Mouse (Mus musculus): ENCODE measurements at regions not wholly inside any gene's neighbourhood (a gene's known extent, or its start where the extent isn't known, plus 50 kb on each side); places are given as distances from the start of the nearest gene placed in this dataset.

GRCm38 (mm10) chr15:60630756-60631402 is 222.7 kb downstream of the Fam84b start:
- no peak for DNase-seq (ENCODE audit: low spot score)

GRCm38 (mm10) chr15:60618801-60619200 is 234.8 kb downstream of the Fam84b start:
- no peak for DNase-seq (ENCODE audit: low spot score)

DNA sequence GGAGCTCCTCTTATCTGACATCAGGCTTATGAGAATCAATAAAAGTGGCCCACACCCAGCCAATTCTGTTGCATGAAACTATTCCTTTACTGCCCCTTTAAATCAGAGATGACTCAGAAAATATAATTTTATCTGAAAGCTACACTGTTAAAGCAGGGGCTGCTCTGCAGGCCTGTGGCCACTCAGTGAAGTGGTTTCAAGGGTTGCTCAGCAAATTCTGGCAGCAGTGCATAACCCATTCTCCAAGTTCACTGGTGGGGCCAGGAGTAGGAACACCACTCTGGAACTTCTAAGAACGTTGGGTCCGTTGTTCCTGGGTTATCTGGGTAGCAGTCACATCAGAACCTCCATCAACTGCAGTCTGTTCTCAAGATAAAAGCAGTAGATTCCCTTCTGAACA is 236.2 kb downstream of the Fam84b start:
- no peak for DNase-seq (ENCODE audit: low spot score)

DNA sequence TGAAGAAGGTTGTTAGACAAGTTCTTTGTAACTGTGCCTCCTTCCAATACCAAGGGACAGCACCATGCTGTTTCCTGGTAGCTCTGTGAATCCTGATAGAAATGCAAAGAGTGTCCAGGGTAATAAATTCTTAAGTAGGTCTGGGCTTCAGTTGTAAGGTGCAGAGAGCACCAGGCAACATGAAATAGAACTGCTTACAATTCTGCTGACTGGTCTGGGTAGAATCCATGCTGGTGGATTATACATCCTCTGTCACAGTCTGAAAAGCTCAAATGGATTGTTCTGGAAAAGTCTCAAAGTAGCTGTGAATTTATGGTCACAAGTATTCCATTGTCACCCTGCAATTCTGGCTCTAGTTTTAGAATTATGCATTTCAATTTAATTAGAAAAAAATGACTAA is 251.7 kb downstream of the Fam84b start:
- DNase-seq (ENCODE audit: low spot score), result no peak

DNA sequence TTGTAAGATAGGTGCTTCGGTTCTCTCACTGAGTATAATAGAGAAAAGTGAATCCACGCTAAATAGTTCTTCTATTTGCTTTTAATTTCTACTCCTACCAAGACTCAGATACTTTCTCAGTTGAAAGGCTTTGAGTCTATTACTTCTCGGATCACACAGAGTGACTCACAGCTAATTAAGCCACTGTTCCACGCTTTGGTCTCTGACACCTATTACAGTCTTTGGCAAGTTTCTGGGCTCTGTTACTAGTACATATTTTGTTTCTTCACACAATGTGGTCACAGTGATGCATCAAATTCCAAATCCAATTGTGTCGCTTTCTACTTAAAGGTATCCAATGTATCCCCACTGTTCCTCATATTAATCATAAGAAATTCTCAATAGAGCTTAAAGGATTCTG is 276.5 kb downstream of the Fam84b start:
- no peak for DNase-seq (ENCODE audit: low spot score)

DNA sequence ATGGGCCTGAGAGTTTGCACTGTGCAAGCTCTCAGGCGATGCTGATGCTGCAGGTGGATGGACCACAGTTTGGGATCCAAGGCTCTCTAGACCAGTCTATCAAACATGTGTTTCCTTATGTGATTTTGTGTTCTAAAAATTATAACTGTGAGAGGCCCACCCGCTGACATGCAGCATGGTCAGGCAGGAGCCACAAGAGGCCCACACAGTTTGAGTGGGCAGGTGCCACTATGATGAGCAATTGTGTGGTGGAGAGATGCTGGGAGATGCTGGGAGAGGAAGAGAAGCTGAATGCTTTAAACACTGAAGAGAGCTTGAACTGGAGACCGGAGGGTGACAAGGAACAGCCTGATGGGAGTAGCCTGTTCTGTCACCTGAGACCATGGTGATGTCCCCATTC is 287.3 kb downstream of the Fam84b start:
- no peak for DNase-seq (ENCODE audit: low spot score)

GRCm38 (mm10) chr15:60565017-60565416 is 288.6 kb downstream of the Fam84b start:
- DNase-seq (ENCODE audit: low spot score), result no peak

- DNase-seq (ENCODE audit: low spot score), result no peak
Measured at GRCm38 (mm10) chr15:60560641-60561040, 292.9 kb downstream of the Fam84b start.

- no peak for DNase-seq (ENCODE audit: low spot score)
Measured at GRCm38 (mm10) chr15:60555691-60556090, 297.9 kb downstream of the Fam84b start.

- no peak for DNase-seq (ENCODE audit: low spot score)
Measured at GRCm38 (mm10) chr15:60554587-60554986, 299.0 kb downstream of the Fam84b start.

DNA sequence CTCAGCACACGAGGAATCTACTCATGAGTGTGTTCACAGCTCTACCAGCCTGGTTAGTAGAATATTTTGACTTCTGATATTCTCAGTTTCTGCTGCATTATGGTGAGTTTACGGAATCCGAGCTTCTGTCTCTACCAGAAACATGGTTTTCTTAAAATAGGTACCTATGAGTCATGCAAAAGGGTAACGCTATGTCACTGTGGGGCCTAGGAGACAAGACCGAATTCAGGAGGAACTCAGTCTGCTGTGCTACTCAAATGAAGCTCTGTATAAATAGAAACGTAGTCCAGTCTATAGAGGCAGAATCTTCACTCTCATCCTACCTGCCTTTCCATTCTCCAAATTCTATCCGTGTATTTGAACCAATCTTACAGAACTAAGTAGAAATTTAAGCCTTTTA is 305.5 kb downstream of the Fam84b start:
- DNase-seq (ENCODE audit: low spot score), result no peak

GRCm38 (mm10) chr15:60537191-60537590 is 316.4 kb downstream of the Fam84b start:
- DNase-seq (ENCODE audit: low spot score), result peak; percentile 6

- no peak for DNase-seq (ENCODE audit: low spot score)
Measured at GRCm38 (mm10) chr15:60534701-60535100, 318.9 kb downstream of the Fam84b start.

- no peak for DNase-seq (ENCODE audit: low spot score)
Measured at GRCm38 (mm10) chr15:60516810-60517209, 336.8 kb downstream of the Fam84b start.

DNA sequence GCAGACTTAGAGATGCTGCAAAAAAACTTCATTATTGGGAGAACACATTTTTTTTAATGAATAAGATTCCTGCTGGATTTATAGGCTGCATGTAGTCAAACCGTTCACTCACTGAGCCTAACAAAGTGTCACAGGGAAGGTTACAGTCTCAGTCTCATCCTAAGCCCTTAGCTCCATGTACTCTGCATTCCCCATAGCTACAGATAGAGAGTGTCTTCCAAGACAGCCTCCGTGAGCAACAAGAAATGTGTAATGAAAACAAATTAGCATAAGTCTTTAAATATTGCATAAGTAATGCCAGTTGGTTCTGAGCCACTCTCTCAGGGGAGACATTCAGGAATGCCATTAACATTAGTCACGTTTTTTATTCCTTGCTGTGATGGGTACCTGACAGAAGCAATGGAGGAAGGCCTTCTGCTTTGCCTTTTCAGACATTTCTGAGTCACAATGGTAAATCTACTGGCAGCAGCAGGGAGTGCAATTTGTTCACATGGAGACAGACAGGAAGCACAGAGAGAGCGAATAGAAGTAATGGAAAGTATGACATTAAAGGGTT is 376.7 kb downstream of the Fam84b start:
- no peak for DNase-seq (ENCODE audit: low spot score)

DNA sequence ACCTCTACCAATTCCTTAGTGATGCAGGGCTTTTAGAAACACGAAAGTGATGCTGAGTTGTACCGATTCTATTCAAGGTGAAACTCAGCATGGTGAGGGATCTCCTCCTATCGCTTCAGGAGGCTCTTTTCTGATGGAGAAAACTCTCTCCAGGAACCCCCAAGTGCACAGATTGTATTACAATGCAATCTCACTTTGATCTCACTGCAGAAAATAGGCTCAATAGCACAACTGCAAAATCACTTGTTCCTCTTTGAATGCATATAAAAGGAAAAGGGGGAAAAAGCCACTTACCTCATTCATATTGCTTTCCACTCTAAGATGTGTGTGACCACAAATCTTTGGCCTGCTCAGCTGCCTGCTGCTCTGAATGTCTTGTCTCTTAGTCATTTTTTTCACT is 378.5 kb downstream of the Fam84b start:
- no peak for DNase-seq (ENCODE audit: low spot score)

DNA sequence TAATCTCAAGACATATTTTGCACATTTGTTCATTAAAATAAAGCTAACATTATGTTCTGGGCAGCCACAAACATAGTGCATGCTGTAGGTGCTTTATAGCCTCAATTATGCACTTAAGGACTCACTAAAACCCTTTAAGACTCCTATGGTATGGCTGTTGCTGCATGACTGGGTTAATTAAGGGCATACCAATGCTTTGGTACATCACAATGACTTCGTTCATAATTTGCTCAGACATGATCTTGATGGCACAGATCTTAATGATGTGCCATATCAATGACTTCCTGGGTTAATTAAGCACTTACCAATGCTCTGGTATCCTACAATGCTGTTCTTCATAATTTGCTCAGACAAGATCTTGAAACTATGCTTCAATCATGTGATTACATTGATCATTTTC is 415.5 kb upstream of the 4933412E24Rik start:
- DNase-seq (ENCODE audit: low spot score), result no peak

- DNase-seq (ENCODE audit: low spot score), result no peak
Measured at GRCm38 (mm10) chr15:60419081-60419480, 402.7 kb upstream of the 4933412E24Rik start.

GRCm38 (mm10) chr15:60392267-60392666 is 375.9 kb upstream of the 4933412E24Rik start:
- DNase-seq (ENCODE audit: low spot score), result no peak

- DNase-seq (ENCODE audit: low spot score), result no peak
Measured at GRCm38 (mm10) chr15:60390336-60390735, 373.9 kb upstream of the 4933412E24Rik start.

DNA sequence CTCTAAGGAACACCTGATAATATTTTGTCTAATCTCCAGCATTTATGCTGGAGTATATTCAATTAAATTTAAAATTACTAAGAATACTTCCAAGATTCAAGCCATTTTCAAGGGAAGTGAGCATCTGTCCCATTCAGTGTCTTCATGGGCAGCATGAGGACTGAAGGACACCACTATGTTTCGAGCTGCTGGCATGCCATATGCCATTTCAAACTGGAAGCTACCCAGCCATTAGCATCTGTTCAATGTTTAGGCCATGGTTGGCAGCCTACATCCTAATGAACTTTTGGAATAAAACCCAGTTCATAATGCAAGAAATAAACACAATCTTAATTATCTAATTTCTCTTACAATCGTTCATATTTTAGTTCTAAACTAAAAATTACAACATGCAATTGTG is 371.5 kb upstream of the 4933412E24Rik start:
- DNase-seq (ENCODE audit: low spot score), result no peak
